Mouse (Mus musculus): ENCODE measurements at regions not wholly inside any gene's neighbourhood (a gene's known extent, or its start where the extent isn't known, plus 50 kb on each side); places are given as distances from the start of the nearest gene placed in this dataset.

GRCm38 (mm10) chr12:33553731-33554130 is 124.3 kb downstream of the Twistnb start:
- TF ChIP-seq POLR2A (IDR thresholded peaks at IDR 0.05; ENCODE audit: low read depth, low read length) = no peak
- no peak for TF ChIP-seq CTCF (conservative IDR thresholded peaks at IDR 0.05; ENCODE audit: insufficient read depth, insufficient read length, low read depth, low read length)

Data from kidney, adult 2 months (tissue).